Comparison of ENCODE assay signal across 33 mouse cellular contexts in the genomic region with DNA sequence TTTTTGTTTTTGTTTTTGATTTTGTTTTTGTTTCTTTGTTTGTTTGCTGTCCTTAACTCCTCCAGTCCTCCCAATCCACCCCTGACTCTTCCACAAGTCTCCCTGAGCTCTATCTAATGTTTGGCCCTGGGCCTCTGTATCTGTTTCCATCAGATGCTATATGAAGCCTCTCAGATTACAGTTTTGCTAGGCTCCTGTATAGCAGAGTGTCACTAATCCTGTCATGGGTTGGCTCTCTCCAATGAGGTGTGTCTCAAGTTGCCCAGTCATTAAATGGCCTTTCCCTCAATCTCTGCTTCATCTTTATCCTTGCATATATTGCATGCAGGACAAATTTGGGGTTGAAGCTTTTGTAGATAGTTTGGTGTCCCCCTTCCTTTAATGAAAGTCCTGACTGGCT.
"Had no signal": no experiment of that assay in that cellular context is flagged by ENCODE, and none has a peak within 500 bp of the region (broad histone marks: within the 10 kb centered on the region; RNA-seq: fewer than 3 reads in every experiment).

No protein-coding gene starts in this region.

- ATAC-seq: liver, embryonic 12.5 days; liver, postnatal 0 days; lung, postnatal 0 days; midbrain, embryonic 13.5 days; midbrain, embryonic 15.5 days; midbrain, embryonic 16.5 days had no signal

- H3K9me3 ChIP-seq: limb, embryonic 10.5 days; limb, embryonic 12.5 days; limb, embryonic 13.5 days; limb, embryonic 15.5 days; liver, embryonic 12.5 days; liver, embryonic 13.5 days; liver, embryonic 15.5 days; lung, embryonic 15.5 days; megakaryocyte, embryonic 14.5 days; midbrain, embryonic 10.5 days; midbrain, embryonic 12.5 days; midbrain, embryonic 13.5 days; midbrain, embryonic 15.5 days; neural tube, embryonic 12.5 days; neural tube, embryonic 13.5 days had no signal

- H3K27ac ChIP-seq: limb, embryonic 10.5 days; limb, embryonic 12.5 days; limb, embryonic 13.5 days; limb, embryonic 15.5 days; liver, embryonic 12.5 days; liver, embryonic 13.5 days; liver, embryonic 14.5 days; liver, embryonic 15.5 days; lung, embryonic 15.5 days; macrophage; midbrain, embryonic 10.5 days; midbrain, embryonic 12.5 days; midbrain, embryonic 13.5 days; midbrain, embryonic 15.5 days; neural tube, embryonic 12.5 days; neural tube, embryonic 13.5 days had no signal

- H3K4me2 ChIP-seq: limb, embryonic 12.5 days; limb, embryonic 13.5 days; limb, embryonic 15.5 days; liver, embryonic 11.5 days; liver, embryonic 12.5 days; liver, embryonic 13.5 days; liver, embryonic 15.5 days; lung, embryonic 14.5 days; lung, embryonic 15.5 days; midbrain, embryonic 11.5 days; midbrain, embryonic 12.5 days; midbrain, embryonic 13.5 days; midbrain, embryonic 15.5 days; neural tube, embryonic 12.5 days; neural tube, embryonic 13.5 days had no signal

- H3K4me1 ChIP-seq: limb, embryonic 10.5 days; limb, embryonic 12.5 days; limb, embryonic 13.5 days; limb, embryonic 15.5 days; liver, embryonic 12.5 days; liver, embryonic 13.5 days; liver, embryonic 15.5 days; lung, embryonic 15.5 days; megakaryocyte, embryonic 14.5 days; midbrain, embryonic 10.5 days; midbrain, embryonic 12.5 days; midbrain, embryonic 13.5 days; midbrain, embryonic 15.5 days; neural tube, embryonic 12.5 days; neural tube, embryonic 13.5 days had no signal

- H3K36me3 ChIP-seq: limb, embryonic 10.5 days; limb, embryonic 12.5 days; limb, embryonic 13.5 days; limb, embryonic 15.5 days; liver, embryonic 12.5 days; liver, embryonic 13.5 days; liver, embryonic 15.5 days; lung, embryonic 15.5 days; midbrain, embryonic 10.5 days; midbrain, embryonic 12.5 days; midbrain, embryonic 13.5 days; midbrain, embryonic 15.5 days; neural tube, embryonic 12.5 days; neural tube, embryonic 13.5 days had no signal

- H3K27me3 ChIP-seq: limb, embryonic 12.5 days; limb, embryonic 13.5 days; limb, embryonic 15.5 days; liver, embryonic 12.5 days; liver, embryonic 13.5 days; liver, embryonic 15.5 days; lung, embryonic 15.5 days; megakaryocyte, embryonic 14.5 days; midbrain, embryonic 12.5 days; midbrain, embryonic 13.5 days; midbrain, embryonic 15.5 days; neural tube, embryonic 12.5 days; neural tube, embryonic 13.5 days had no signal

- H3K9ac ChIP-seq: limb, embryonic 12.5 days; limb, embryonic 13.5 days; limb, embryonic 15.5 days; liver, embryonic 12.5 days; liver, embryonic 13.5 days; liver, embryonic 14.5 days; liver, embryonic 15.5 days; liver, postnatal 0 days; lung, embryonic 14.5 days; lung, embryonic 15.5 days; midbrain, embryonic 12.5 days; midbrain, embryonic 13.5 days; midbrain, embryonic 15.5 days; neural tube, embryonic 12.5 days; neural tube, embryonic 13.5 days had no signal

- H3K4me3 ChIP-seq: limb, embryonic 10.5 days; limb, embryonic 12.5 days; limb, embryonic 13.5 days; limb, embryonic 15.5 days; liver, embryonic 12.5 days; liver, embryonic 13.5 days; liver, embryonic 15.5 days; lung, embryonic 15.5 days; megakaryocyte, embryonic 14.5 days; midbrain, embryonic 10.5 days; midbrain, embryonic 12.5 days; midbrain, embryonic 13.5 days; midbrain, embryonic 15.5 days; myocyte; neural tube, embryonic 12.5 days; neural tube, embryonic 13.5 days had no signal

- DNase-seq: left cerebral cortex, postnatal 4 days; liver; liver, embryonic 13.5 days; liver, postnatal 0 days; lung, adult 18-20 months; lung, adult 2 months; lung, embryonic 14.5 days; lung, postnatal 10 days; lung, postnatal 14 days; lung, postnatal 36 days; lung, postnatal 4 days; midbrain, embryonic 14.5 days had no signal
